18 mouse cellular contexts compared by ENCODE assay signal in the genomic region with DNA sequence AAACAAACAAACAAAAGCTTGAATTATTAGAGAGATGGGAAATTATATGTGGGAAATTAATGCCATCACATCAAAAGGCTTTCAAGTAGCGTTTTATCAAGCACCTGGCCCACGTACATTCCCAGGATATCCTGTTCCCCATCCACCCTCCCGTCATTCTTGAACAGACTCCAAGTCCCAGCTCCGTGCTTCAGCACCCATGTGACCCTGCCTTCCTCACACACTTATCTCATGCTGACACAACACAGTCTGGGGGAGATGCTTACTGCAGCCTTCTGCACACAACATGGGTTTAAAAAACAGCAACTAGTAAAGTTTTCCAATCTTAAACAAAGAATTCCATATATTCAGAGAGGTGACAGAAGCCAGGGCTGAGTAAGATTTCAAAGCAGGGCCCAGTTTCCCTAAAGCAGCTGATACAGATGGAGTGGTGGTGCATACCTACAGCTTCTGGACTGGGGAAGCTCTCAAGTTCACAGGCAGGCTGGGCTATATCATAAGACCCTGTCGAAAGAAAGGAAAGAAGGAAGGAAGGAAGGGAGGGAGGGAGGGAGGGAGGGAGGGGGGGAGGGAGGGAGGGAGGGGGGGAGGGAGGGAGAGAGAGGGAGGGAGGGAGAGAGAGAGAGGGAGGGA. TPM values are rescaled to one million over a fixed set of nuclear protein-coding genes. Genes with fewer than 3 reads are reported as not detected.
DNase-seq lines count a peak whose midpoint lies in the region; ATAC-seq and TF ChIP-seq lines count a peak whose summit lies in the region.
"Had no signal": no experiment of that assay in that cellular context is flagged by ENCODE, and none has a peak within 500 bp of the region (broad histone marks: within the 10 kb centered on the region; RNA-seq: fewer than 3 reads in every experiment).

No protein-coding gene starts in this region.

- TF ChIP-seq POLR2A in lung, adult 2 months (IDR thresholded peaks at IDR 0.05; ENCODE audit: borderline replicate concordance, extremely low read depth, low read depth, low read length) = no peak

- no peak for TF ChIP-seq CTCF in lung, adult 2 months (IDR thresholded peaks at IDR 0.05; ENCODE audit: insufficient read depth, low read length)
- no peak for TF ChIP-seq CTCF in lung, embryonic 14.5 days (IDR thresholded peaks at IDR 0.05; ENCODE audit: low read depth)

- H3K27ac ChIP-seq in heart, embryonic 11.5 days (ENCODE audit: low read depth, low read length) = no peak overlapping the region; the same call in 1 of the 2 replicates
- H3K27ac ChIP-seq in lung, embryonic 14.5 days (ENCODE audit: low read depth) = no peak overlapping the region
- H3K27ac ChIP-seq: embryonic facial prominence, embryonic 13.5 days; forebrain, embryonic 13.5 days; gastrocnemius, adult 2 months; hindbrain, embryonic 14.5 days; limb, embryonic 12.5 days had no signal

- H3K4me3 ChIP-seq in lung, adult 2 months (replicated peaks; ENCODE audit: extremely low read depth, low read depth, low read length) = no peak overlapping the region
- no peak overlapping the region for H3K4me3 ChIP-seq in heart, embryonic 11.5 days (ENCODE audit: low read depth, low read length)
- no peak overlapping the region for H3K4me3 ChIP-seq in lung, embryonic 14.5 days (ENCODE audit: low read depth, low read length)
- H3K4me3 ChIP-seq: embryonic facial prominence, embryonic 13.5 days; forebrain, embryonic 13.5 days; gastrocnemius, adult 2 months; limb, embryonic 12.5 days had no signal

- H3K36me3 ChIP-seq in heart, embryonic 11.5 days (ENCODE audit: control insufficient read depth, insufficient read depth, low read length) = no peaks in the 10 kb centered on the region
- H3K36me3 ChIP-seq in lung, embryonic 14.5 days (ENCODE audit: insufficient read depth) = no peaks in the 10 kb centered on the region
- H3K36me3 ChIP-seq: embryonic facial prominence, embryonic 13.5 days; limb, embryonic 12.5 days had no signal

- peak; percentile 68; the same call in 1 of the 2 replicates for ATAC-seq in heart, embryonic 11.5 days (replicated peaks; ENCODE audit: insufficient number of reproducible peaks, low FRiP score, low TSS enrichment)
- peak; percentile 58; the same call in 1 of the 2 replicates for ATAC-seq in lung, embryonic 14.5 days (ENCODE audit: insufficient read depth)
- ATAC-seq: CD4-positive, CD25-positive, alpha-beta regulatory T cell, adult 4 months; forebrain, embryonic 13.5 days had no signal

- WGBS in lung, adult 2 months = 9% methylated on average over 5 of the region's 5 CpGs
- 19% methylated on average over 4 of the region's 5 CpGs for WGBS in heart, embryonic 11.5 days (ENCODE audit: insufficient replicate concordance)
- 22% methylated on average over 5 of the region's 5 CpGs for WGBS in lung, embryonic 14.5 days

- DNase-seq in lung, adult 18-20 months = peak; percentile 16 to 32
- DNase-seq in lung, adult 2 months = no peak
- peak; percentile 44 for DNase-seq in lung, embryonic 14.5 days
- no peak for DNase-seq in frontal cortex, postnatal 36 days (ENCODE audit: low spot score in 2 of 2)
- DNase-seq in thymus, adult 18-20 months = no peak
- no peak for DNase-seq in gastrocnemius, postnatal 25 days
- DNase-seq: adrenal gland, postnatal 10 days; cerebellum, postnatal 36 days; gastrocnemius, adult 2 months; right cerebral cortex, adult 18-20 months had no signal

- no peaks in the 10 kb centered on the region for H3K27me3 ChIP-seq in heart, embryonic 11.5 days (ENCODE audit: control insufficient read depth, insufficient read depth, low read length)
- no peaks in the 10 kb centered on the region for H3K27me3 ChIP-seq in lung, embryonic 14.5 days (ENCODE audit: insufficient read depth, low read length)
- H3K27me3 ChIP-seq: forebrain, embryonic 13.5 days; limb, embryonic 12.5 days had no signal

- no peak overlapping the region for H3K9ac ChIP-seq in heart, embryonic 11.5 days (ENCODE audit: low read depth, low read length)
- no peak overlapping the region for H3K9ac ChIP-seq in lung, embryonic 14.5 days
- H3K9ac ChIP-seq: embryonic facial prominence, embryonic 13.5 days; forebrain, embryonic 13.5 days; hindbrain, embryonic 14.5 days; limb, embryonic 12.5 days had no signal

- H3K4me2 ChIP-seq in heart, embryonic 11.5 days = no peak overlapping the region
- H3K4me2 ChIP-seq in lung, embryonic 14.5 days = no peak overlapping the region
- H3K4me2 ChIP-seq: embryonic facial prominence, embryonic 13.5 days; forebrain, embryonic 13.5 days; hindbrain, embryonic 14.5 days; limb, embryonic 12.5 days had no signal

- no peaks in the 10 kb centered on the region for H3K9me3 ChIP-seq in heart, embryonic 11.5 days (replicated peaks; ENCODE audit: control insufficient read depth, low read length)
- H3K9me3 ChIP-seq in lung, embryonic 14.5 days (ENCODE audit: low read depth, low read length) = no peaks in the 10 kb centered on the region
- H3K9me3 ChIP-seq: embryonic facial prominence, embryonic 13.5 days; forebrain, embryonic 13.5 days; limb, embryonic 12.5 days had no signal

- H3K4me1 ChIP-seq in lung, adult 2 months (ENCODE audit: control insufficient read depth, insufficient read depth, low read length) = no peaks in the 10 kb centered on the region
- no peaks in the 10 kb centered on the region for H3K4me1 ChIP-seq in heart, embryonic 11.5 days (ENCODE audit: control insufficient read depth, insufficient read depth, low read length)
- no peaks in the 10 kb centered on the region for H3K4me1 ChIP-seq in lung, embryonic 14.5 days (ENCODE audit: insufficient read depth)
- H3K4me1 ChIP-seq: forebrain, embryonic 13.5 days had no signal

RNA-seq across cellular contexts. Expression of a gene that starts 22.6 kb away (rescaled TPM):
- polyA plus RNA-seq in lung, adult 2 months (2012; rRNA removed) = 0.16 and 0.46 TPM in 2 replicates
- polyA plus RNA-seq in heart, embryonic 11.5 days (2014; fragmentation: Nextera tagmentation; extraction: Ambion mirVana) = not detected in 2 replicates
- polyA plus RNA-seq in lung, embryonic 14.5 days (2014; fragmentation: Nextera tagmentation; extraction: Ambion mirVana) = 0.16 TPM in 1 of 2 replicates, not detected in the other
- total RNA-seq in gastrocnemius, postnatal 25 days (2021) = not detected
- total RNA-seq: adrenal gland, postnatal 10 days; gastrocnemius, adult 2 months had no signal
- polyA plus RNA-seq: CD4-positive, CD25-positive, alpha-beta regulatory T cell, adult 4 months; embryonic facial prominence, embryonic 13.5 days; large intestine, adult 2 months; limb, embryonic 12.5 days; thymus, postnatal 0 days had no signal

RNA-seq across cellular contexts. Expression of a gene that starts 38.4 kb away (rescaled TPM):
- polyA plus RNA-seq in lung, adult 2 months (2012; rRNA removed) = 26.5 and 35.7 TPM in 2 replicates
- 61.0 and 68.7 TPM in 2 replicates for polyA plus RNA-seq in heart, embryonic 11.5 days (2014; fragmentation: Nextera tagmentation; extraction: Ambion mirVana)
- 46.7 and 54.5 TPM in 2 replicates for polyA plus RNA-seq in lung, embryonic 14.5 days (2014; fragmentation: Nextera tagmentation; extraction: Ambion mirVana)
- total RNA-seq in gastrocnemius, postnatal 25 days (2021) = 10 to 100 TPM; 12.1 TPM

RNA-seq across cellular contexts. Expression of a gene that starts 38.6 kb away (rescaled TPM):
- 90.4 and 99.5 TPM in 2 replicates for polyA plus RNA-seq in lung, adult 2 months (2012; rRNA removed)
- polyA plus RNA-seq in heart, embryonic 11.5 days (2014; fragmentation: Nextera tagmentation; extraction: Ambion mirVana) = 257 and 268 TPM in 2 replicates
- polyA plus RNA-seq in lung, embryonic 14.5 days (2014; fragmentation: Nextera tagmentation; extraction: Ambion mirVana) = 253 and 271 TPM in 2 replicates
- total RNA-seq in gastrocnemius, postnatal 25 days (2021) = 10 to 100 TPM; 13.6 to 18.5 TPM

Comparison
In these comparisons a context has a peak if more than half of its experiments do, and no peak if none do; other contexts are left out.
1. DNase-seq: peak in lung, adult 18-20 months (2 of 2) and lung, embryonic 14.5 days (single experiment); none in lung, adult 2 months (single experiment), frontal cortex, postnatal 36 days (0 of 2), thymus, adult 18-20 months (0 of 2) and gastrocnemius, postnatal 25 days (single experiment).